Mouse (Mus musculus): ENCODE results near the gene Tnfaip8l2. TPM values are rescaled to one million over a fixed set of nuclear protein-coding genes. Genes with fewer than 3 reads are reported as not detected.
A peak's percentile ranks its signal among the peaks of the same experiment; 100 is the strongest.

The Tnfaip8l2 gene
- 0.62 and 0.91 TPM in 2 replicates for polyA plus RNA-seq (2016; fragmentation: Nextera tagmentation; extraction: Ambion mirVana)

DNA sequence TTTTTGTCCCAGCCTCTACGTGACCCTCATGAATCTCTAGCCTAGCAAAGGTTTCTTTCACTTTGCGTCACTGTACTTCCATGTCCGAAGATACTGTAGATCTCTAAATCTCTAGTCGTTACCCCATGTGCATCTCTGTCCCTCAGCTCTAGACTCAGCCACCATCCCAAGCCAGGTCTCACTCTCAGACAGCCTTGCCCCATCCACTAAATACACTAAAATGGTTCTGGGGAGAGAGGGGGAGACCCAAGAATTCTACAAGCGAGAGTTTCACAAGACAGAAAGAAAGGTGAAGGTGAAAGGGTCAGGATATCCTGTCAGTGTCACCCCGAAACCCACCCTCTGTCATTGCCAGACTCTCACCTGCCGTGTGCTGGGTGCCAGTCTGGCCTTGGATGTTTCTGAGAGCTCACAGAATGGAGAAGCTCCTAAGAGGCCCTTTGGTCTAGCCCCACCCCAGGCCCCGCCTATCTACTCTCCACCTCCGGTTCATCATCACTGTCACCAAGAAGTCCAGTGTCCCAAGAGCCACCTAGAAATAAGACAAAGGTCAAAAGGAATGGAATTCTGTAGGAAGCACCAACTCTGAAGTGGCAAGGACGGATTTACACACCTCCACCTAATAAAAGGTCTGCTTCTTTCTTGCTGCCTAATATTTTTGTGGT lies at the start of gene Tnfaip8l2:
TSS of gene Tnfaip8l2 (minus strand) at position 409 of the 665 bp plus-strand sequence.
- Histone ChIP-seq H3K4me2 (no peak within 1 kb of the TSS), H3K36me3 (0 out of 2 replicates have a peak, but pooled peaks cover 8% of the 10 kb centered on the region), H3K27me3 (replicated peaks) (no peaks in the 10 kb centered on the region), H3K4me1 (replicated peaks) (no peaks in the 10 kb centered on the region), H3K4me3 (no peak within 1 kb of the TSS), H3K9me3 (replicated peaks) (no peaks in the 10 kb centered on the region; the same call in 1 of the 2 replicates), H3K9ac (no peak within 1 kb of the TSS), H3K27ac (ENCODE audit: poor library complexity, severe bottlenecking) (no peak within 1 kb of the TSS)
- 78% methylated on average over 10 of the region's 10 CpGs for WGBS
- no peak for ATAC-seq (ENCODE audit: insufficient number of reproducible peaks, low FRiP score)

DNA sequence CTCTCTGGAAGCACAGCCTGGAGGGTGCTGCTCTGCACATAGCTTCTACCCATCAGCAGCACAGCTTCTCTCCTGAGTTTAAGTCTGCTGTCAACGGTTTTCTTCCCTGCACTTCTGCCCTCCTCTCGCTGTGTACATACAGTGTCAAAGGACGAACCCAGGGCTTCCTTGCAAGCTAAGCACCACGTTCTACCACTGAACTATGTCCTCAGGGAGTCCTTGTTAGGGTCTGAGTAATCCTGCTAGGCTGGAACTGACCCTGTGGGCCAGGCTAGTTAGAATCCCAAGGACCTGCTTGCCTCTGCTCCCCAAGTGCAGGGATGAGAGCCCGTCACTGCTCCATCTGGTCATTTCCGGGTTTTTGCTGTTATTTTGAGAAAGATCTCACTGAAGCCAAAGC lies 44.7 kb upstream of the Tnfaip8l2 start:
- H3K9me3 ChIP-seq (replicated peaks) = no peaks in the 10 kb centered on the region
- 87% methylated on average over 6 of the region's 6 CpGs for WGBS
- no peaks in the 10 kb centered on the region for H3K27me3 ChIP-seq (replicated peaks)
- no peak overlapping the region for H3K4me2 ChIP-seq
- no peak for ATAC-seq (ENCODE audit: insufficient number of reproducible peaks, low FRiP score)
- H3K9ac ChIP-seq = no peak overlapping the region
- no peaks in the 10 kb centered on the region for H3K4me1 ChIP-seq (replicated peaks)
- no peak overlapping the region for H3K27ac ChIP-seq (ENCODE audit: poor library complexity, severe bottlenecking)
- H3K36me3 ChIP-seq = peaks cover 77% of the 10 kb centered on the region
- H3K4me3 ChIP-seq = no peak overlapping the region

DNA sequence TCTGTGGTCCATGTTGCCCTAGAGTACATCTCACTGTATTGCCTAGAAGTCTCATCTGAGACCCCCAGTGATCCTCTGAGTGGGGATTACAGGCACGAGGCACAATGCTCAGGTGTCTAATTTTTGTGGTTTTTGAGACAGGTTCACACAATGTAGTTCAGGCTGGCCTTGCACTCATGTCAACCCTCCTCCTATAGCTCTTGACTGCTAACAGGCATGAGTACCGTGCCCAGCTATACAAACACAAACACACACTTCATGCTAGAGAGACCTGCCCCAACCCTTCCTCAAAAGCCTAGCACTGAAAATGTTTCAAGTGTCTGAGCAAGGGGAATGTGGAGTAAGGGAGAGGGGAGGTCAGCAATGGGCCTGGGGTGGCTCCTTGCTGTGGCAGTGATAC lies 43.9 kb upstream of the Tnfaip8l2 start:
- ATAC-seq (ENCODE audit: insufficient number of reproducible peaks, low FRiP score) = no peak
- WGBS = 84% methylated on average over 2 of the region's 2 CpGs
- H3K27me3 ChIP-seq (replicated peaks) = no peaks in the 10 kb centered on the region
- no peak overlapping the region for H3K4me2 ChIP-seq
- H3K9me3 ChIP-seq (replicated peaks) = no peaks in the 10 kb centered on the region
- H3K4me3 ChIP-seq = no peak overlapping the region
- no peak overlapping the region for H3K9ac ChIP-seq
- no peak overlapping the region for H3K27ac ChIP-seq (ENCODE audit: poor library complexity, severe bottlenecking)
- no peaks in the 10 kb centered on the region for H3K4me1 ChIP-seq (replicated peaks)
- H3K36me3 ChIP-seq = peaks cover 78% of the 10 kb centered on the region

DNA sequence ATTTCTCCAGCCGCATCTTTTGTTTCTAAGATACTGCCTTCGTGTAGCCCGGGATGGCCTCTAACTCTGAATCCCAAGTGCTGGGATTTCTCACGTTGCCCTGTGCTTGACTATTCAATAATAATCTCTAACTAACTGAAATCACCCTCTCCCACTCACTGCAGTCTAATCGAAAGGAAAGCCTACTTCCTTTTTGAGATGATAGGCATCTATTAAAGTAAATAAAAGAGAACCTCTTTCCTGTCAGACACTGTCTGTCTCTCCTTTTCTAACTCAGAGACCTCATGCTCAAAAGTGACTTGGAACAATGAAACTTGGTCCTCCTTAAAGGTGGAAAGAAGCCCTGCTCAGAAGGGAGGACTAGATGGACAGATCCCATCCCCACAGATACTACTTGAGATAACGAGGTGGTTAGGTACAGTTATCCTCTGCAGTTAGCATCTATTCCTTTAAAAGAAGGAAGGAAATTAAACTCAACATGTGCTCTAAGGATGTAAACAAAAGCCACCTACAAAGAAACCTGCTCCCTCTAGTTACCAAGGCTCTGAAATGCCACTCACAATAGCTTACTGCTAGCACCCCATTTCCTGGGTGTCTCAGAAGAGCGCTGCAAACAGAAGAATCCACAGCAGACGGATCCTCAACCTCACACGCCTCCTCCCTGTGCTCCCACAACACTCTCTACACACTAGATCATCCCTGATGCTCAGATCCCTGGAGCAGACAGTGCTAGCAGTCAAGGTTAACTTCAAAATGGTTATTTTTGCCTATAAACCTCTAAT lies 42.8 kb upstream of the Tnfaip8l2 start:
- H3K27ac ChIP-seq (ENCODE audit: poor library complexity, severe bottlenecking) = no peak overlapping the region
- no peaks in the 10 kb centered on the region for H3K4me1 ChIP-seq (replicated peaks)
- H3K9me3 ChIP-seq (replicated peaks) = no peaks in the 10 kb centered on the region
- no peak for ATAC-seq (ENCODE audit: insufficient number of reproducible peaks, low FRiP score)
- WGBS = 84% methylated on average over 9 of the region's 9 CpGs
- H3K27me3 ChIP-seq (replicated peaks) = no peaks in the 10 kb centered on the region
- H3K4me3 ChIP-seq = no peak overlapping the region
- H3K4me2 ChIP-seq = no peak overlapping the region
- H3K9ac ChIP-seq = no peak overlapping the region
- H3K36me3 ChIP-seq = peaks cover 75% of the 10 kb centered on the region

DNA sequence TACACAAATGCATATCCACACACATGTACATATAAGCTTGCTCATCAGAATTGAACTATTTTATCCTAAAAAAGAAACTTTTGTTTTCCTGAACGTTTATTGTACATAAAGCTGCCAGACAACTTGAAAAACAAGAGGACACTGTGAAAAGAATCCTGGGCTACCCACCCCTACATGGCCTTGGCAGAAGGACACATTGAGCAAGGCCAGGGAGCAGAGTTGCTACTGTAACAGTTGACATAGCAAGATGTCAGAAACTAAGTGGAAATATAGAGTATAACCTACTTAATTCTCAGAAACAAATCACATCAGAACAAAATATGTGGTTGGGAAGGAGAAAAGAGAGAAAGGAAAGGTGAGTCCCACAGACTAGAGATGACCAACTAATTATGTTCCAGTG lies 39.7 kb upstream of the Tnfaip8l2 start:
- no peak overlapping the region for H3K9ac ChIP-seq

DNA sequence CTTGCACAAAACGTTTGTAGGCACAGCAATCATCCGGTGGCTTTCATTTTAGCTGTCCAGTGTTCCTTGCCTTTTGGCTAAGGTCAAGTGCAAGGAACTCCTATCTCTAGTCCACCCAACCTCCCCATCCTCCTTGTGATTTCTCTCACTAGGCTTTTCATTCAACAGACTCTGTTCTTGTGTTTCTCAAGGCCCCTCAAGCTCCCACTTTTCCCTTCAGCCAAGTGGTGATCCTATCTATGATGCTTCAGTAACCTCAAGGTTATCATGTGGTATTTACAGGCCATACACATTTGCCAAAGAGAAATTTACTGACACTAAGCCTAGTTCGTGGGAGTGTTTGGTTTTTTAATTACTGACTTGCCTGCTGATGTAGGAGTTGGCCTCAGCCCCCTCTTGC lies 37.7 kb upstream of the Tnfaip8l2 start:
- H3K9ac ChIP-seq = no peak overlapping the region
- H3K4me2 ChIP-seq = no peak overlapping the region
- no peaks in the 10 kb centered on the region for H3K9me3 ChIP-seq (replicated peaks)
- no peaks in the 10 kb centered on the region for H3K4me1 ChIP-seq (replicated peaks)
- 0 out of 2 replicates have a peak, but pooled peaks cover 3% of the 10 kb centered on the region for H3K27me3 ChIP-seq (replicated peaks)
- ATAC-seq (ENCODE audit: insufficient number of reproducible peaks, low FRiP score) = no peak
- H3K36me3 ChIP-seq = peaks cover 28% of the 10 kb centered on the region
- WGBS = 63% methylated on average over 3 of the region's 3 CpGs
- no peak overlapping the region for H3K4me3 ChIP-seq
- no peak overlapping the region for H3K27ac ChIP-seq (ENCODE audit: poor library complexity, severe bottlenecking)

More for the DNA sequence above, 39.7 kb upstream of the Tnfaip8l2 start:
- H3K27ac ChIP-seq (ENCODE audit: poor library complexity, severe bottlenecking) = no peak overlapping the region
- no peak for ATAC-seq (ENCODE audit: insufficient number of reproducible peaks, low FRiP score)
- no peak overlapping the region for H3K4me2 ChIP-seq
- no peak overlapping the region for H3K4me3 ChIP-seq
- whole genome bisulfite sequencing = 57% methylated on average over 1 of the region's 1 CpGs
- 0 out of 2 replicates have a peak, but pooled peaks cover 3% of the 10 kb centered on the region for H3K27me3 ChIP-seq (replicated peaks)
- H3K9me3 ChIP-seq (replicated peaks) = no peaks in the 10 kb centered on the region
- peaks cover 44% of the 10 kb centered on the region for H3K36me3 ChIP-seq
- no peaks in the 10 kb centered on the region for H3K4me1 ChIP-seq (replicated peaks)

DNA sequence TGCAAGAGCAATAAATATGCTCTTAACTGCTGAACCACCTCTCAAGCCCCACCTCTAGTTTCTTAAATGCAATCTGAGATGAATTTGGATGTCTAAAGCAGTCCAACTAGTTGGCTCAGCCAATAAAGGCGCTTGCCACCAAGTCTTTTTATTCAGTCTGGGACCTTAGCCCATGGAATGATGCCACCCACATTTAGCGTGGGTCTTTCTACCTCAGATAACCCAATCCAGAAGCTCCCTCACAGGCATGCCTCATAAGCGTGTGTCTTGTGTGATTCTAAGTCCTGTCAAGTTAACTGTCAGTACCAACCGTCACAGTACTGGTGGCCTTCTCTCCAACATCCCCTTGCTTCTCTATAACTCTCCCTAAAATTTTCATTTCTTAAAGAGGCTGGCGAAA lies 36.8 kb upstream of the Tnfaip8l2 start:
- H3K27ac ChIP-seq (ENCODE audit: poor library complexity, severe bottlenecking) = no peak overlapping the region
- ATAC-seq (ENCODE audit: insufficient number of reproducible peaks, low FRiP score) = no peak
- H3K9ac ChIP-seq = no peak overlapping the region
- peaks cover 4% of the 10 kb centered on the region; the same call in 1 of the 2 replicates for H3K27me3 ChIP-seq (replicated peaks)
- H3K4me2 ChIP-seq = no peak overlapping the region
- peaks cover 2% of the 10 kb centered on the region for H3K4me1 ChIP-seq (replicated peaks)
- WGBS = 85% methylated on average over 5 of the region's 5 CpGs
- no peak overlapping the region for H3K4me3 ChIP-seq
- H3K9me3 ChIP-seq (replicated peaks) = no peaks in the 10 kb centered on the region
- H3K36me3 ChIP-seq = peaks cover 19% of the 10 kb centered on the region

DNA sequence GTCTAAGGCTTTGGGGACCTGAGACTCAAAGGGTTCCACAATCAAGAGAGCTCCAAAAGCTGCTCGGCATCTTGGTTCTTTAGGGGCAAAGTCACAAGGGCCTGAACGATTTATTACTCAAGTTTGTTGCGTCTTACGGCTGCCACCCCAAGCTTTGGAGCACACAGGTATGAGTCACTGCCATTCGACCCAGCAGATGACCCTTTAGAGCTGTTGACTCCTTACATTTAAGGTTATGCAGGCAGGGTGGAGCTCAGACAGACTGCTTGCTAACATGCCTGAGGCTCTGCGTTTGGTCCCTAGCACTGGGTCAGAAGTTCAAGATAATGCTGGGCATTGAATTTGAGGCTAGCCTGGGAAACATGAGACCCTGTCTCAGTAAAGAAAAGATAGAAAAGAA lies 35.4 kb upstream of the Tnfaip8l2 start:
- Histone ChIP-seq H3K36me3 (peaks cover 8% of the 10 kb centered on the region; the same call in 1 of the 2 replicates), H3K4me3 (no peak overlapping the region), H3K9me3 (replicated peaks) (0 out of 2 replicates have a peak, but pooled peaks cover 3% of the 10 kb centered on the region), H3K4me1 (replicated peaks) (peaks cover 16% of the 10 kb centered on the region), H3K9ac (no peak overlapping the region), H3K27ac (ENCODE audit: poor library complexity, severe bottlenecking) (no peak overlapping the region), H3K4me2 (no peak overlapping the region), H3K27me3 (replicated peaks) (peaks cover 17% of the 10 kb centered on the region)
- WGBS = 69% methylated on average over 6 of the region's 6 CpGs
- no peak for ATAC-seq (ENCODE audit: insufficient number of reproducible peaks, low FRiP score)

DNA sequence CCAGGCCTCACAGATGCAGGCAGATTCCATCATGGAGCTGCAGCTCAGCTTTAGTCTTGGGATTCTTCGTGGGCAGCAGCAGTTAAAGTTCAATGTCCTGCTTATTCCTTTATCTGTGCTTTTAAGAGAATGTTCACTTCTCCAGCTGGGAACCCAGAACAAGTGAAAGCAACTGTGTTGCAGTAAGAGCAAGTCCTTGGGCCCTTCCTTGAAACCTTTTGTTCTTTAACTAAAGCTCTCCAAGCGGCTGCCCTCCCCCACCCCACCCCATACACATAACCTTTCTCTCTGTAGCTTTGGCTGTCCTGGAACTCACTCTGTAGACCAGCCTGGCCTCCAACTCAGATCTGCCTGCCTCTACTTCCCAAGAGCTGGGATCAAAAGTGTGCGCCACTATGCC lies 34.3 kb upstream of the Tnfaip8l2 start:
- H3K9ac ChIP-seq = no peak overlapping the region

DNA sequence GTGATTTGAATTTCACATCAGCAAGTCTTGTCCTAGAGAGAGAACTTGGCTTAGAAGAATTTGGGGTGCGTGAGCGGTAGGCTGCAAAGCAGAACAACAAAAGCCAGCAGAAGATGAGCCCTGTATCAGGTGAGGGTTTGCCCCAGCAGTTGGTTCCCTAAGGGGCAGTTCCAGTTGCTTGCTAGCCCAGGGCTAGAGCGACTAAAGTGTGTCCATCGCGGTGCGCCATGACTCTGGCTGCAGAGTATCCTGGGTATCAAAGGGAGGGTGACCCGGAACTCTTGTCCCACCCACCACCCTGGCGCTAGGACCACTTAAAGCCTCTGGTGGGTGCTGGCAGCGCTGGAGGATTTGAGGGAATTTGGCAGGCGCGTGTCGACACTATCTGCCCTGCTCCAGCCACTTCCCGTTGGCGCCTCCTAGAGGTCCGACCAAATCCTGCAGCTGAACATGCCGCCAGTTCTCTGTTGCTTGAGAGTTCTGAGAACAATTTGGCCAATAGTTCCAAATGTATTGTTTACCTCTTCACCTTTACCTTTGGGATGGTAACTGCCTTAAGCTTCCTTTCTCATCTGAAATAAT lies 31.9 kb upstream of the Tnfaip8l2 start:
- no peak for ATAC-seq (ENCODE audit: insufficient number of reproducible peaks, low FRiP score)
- peak overlapping the region; percentile 45 for H3K4me3 ChIP-seq
- H3K36me3 ChIP-seq = peaks cover 32% of the 10 kb centered on the region
- H3K9me3 ChIP-seq (replicated peaks) = 0 out of 2 replicates have a peak, but pooled peaks cover 6% of the 10 kb centered on the region
- H3K4me1 ChIP-seq (replicated peaks) = peaks cover 21% of the 10 kb centered on the region
- 2% methylated on average over 16 of the region's 16 CpGs for WGBS
- peak overlapping the region; percentile 70; the same call in 1 of the 2 replicates for H3K9ac ChIP-seq
- peak overlapping the region; percentile 77 for H3K4me2 ChIP-seq
- no peak overlapping the region for H3K27ac ChIP-seq (ENCODE audit: poor library complexity, severe bottlenecking)
- H3K27me3 ChIP-seq (replicated peaks) = peaks cover 50% of the 10 kb centered on the region

More for the DNA sequence above, 34.3 kb upstream of the Tnfaip8l2 start:
- WGBS = 64% methylated on average over 3 of the region's 3 CpGs
- Histone ChIP-seq H3K4me1 (replicated peaks) (peaks cover 21% of the 10 kb centered on the region), H3K27me3 (replicated peaks) (peaks cover 28% of the 10 kb centered on the region), H3K4me2 (no peak overlapping the region), H3K9me3 (replicated peaks) (0 out of 2 replicates have a peak, but pooled peaks cover 6% of the 10 kb centered on the region), H3K36me3 (peaks cover 13% of the 10 kb centered on the region; the same call in 1 of the 2 replicates), H3K4me3 (no peak overlapping the region), H3K27ac (ENCODE audit: poor library complexity, severe bottlenecking) (no peak overlapping the region)
- ATAC-seq (ENCODE audit: insufficient number of reproducible peaks, low FRiP score) = no peak

Measured in heart, embryonic 12.5 days (tissue).